Mouse (Mus musculus) hindbrain, embryonic 15.5 days (tissue): Measurements from ENCODE around the gene Vash2. TPM values are rescaled to one million over a fixed set of nuclear protein-coding genes. Genes with fewer than 3 reads are reported as not detected.
"Not testable (repeated sequence)": the region's sequence is repeated elsewhere in the genome, so short reads cannot be mapped to it uniquely, and the experiment has no call there.

Experiments used
- ATAC-seq: fragments of 200-750 bp; cut with Nextera tagmentation; 2 replicates; pipeline ENCODE4 v1.8.0; 2017; ENCODE audit warnings: low read depth, moderate number of reproducible peaks, moderate TSS enrichment; ENCODE audit not compliant: low FRiP score
- H3K27ac ChIP-seq: fragments of 300-500 bp; sonication (generic); replicated peaks from 2 replicates; pipeline ENCODE4 v1.5.1; 2015; ENCODE audit warnings: mild to moderate bottlenecking, inconsistent platforms
- H3K27me3 ChIP-seq: fragments of 300-500 bp; sonication (generic); 2 replicates; pipeline ENCODE4 v1.6.1; 2015; ENCODE audit warnings: control low read depth, inconsistent platforms
- H3K36me3 ChIP-seq: fragments of 300-500 bp; sonication (generic); 2 replicates; pipeline ENCODE4 v1.6.1; 2015; ENCODE audit warnings: control low read depth, inconsistent platforms
- H3K4me1 ChIP-seq: fragments of 300-500 bp; sonication (generic); replicated peaks from 2 replicates; pipeline ENCODE4 v1.6.1; 2015; ENCODE audit warnings: control low read depth, inconsistent platforms
- H3K4me2 ChIP-seq: fragments of 300-500 bp; sonication (generic); 2 replicates; pipeline ENCODE4 v1.6.1; 2015; ENCODE audit warnings: moderate library complexity, mild to moderate bottlenecking, inconsistent platforms
- H3K4me3 ChIP-seq: fragments of 300-500 bp; sonication (generic); 2 replicates; pipeline ENCODE4 v1.5.1; 2015; ENCODE audit warnings: mild to moderate bottlenecking, inconsistent platforms
- H3K9ac ChIP-seq: fragments of 300-500 bp; sonication (generic); 2 replicates; pipeline ENCODE4 v1.6.1; 2015; ENCODE audit warnings: inconsistent platforms
- H3K9me3 ChIP-seq: fragments of 300-500 bp; sonication (generic); 2 replicates; pipeline ENCODE4 v1.6.1; 2016; ENCODE audit warnings: control low read depth, inconsistent platforms
- WGBS: fragments of 180-500 bp; shearing (Covaris S2); methylation state at CpG from one replicate; pipeline ENCODE4 v1.1.7; 2015; 5-methylcytosine and 5-hydroxymethylcytosine counted together
- polyA plus RNA-seq: library from polyadenylated mRNA; unstranded; fragments of >200 nt; fragmentation: Nextera tagmentation; extraction: Ambion mirVana; gene quantifications from 2 replicates; pipeline ENCODE4 v1.2.1, GENCODE M21; 2015

The Vash2 gene
- polyA plus RNA-seq, 1 experiment from 2014 or later = 83.6 TPM

- Histone ChIP-seq H3K27me3 (no peaks in the 10 kb centered on the region), H3K4me1 (no peaks in the 10 kb centered on the region), H3K27ac (no peak overlapping the region), H3K4me3 (no peak overlapping the region), H3K36me3 (peaks cover 85% of the 10 kb centered on the region), H3K9ac (no peak overlapping the region), H3K4me2 (no peak overlapping the region), H3K9me3 (no peaks in the 10 kb centered on the region)
- WGBS = 50% methylated on average over 6 of the region's 6 CpGs
- ATAC-seq = peak; percentile 87
Observed at GRCm38 (mm10) chr1:190944109-190944760, 34.9 kb downstream of the Vash2 start.

- Histone ChIP-seq H3K4me1 (no peaks in the 10 kb centered on the region), H3K4me2 (no peak overlapping the region), H3K27ac (no peak overlapping the region), H3K9ac (no peak overlapping the region), H3K4me3 (no peak overlapping the region), H3K9me3 (no peaks in the 10 kb centered on the region), H3K27me3 (no peaks in the 10 kb centered on the region), H3K36me3 (peaks cover 70% of the 10 kb centered on the region)
- WGBS = 90% methylated on average over 7 of the region's 7 CpGs
- ATAC-seq = no peak
Observed at GRCm38 (mm10) chr1:190939803-190940202, 39.3 kb downstream of the Vash2 start.

GRCm38 (mm10) chr1:190930181-190930580, 48.9 kb downstream of the Vash2 start:
- Histone ChIP-seq H3K36me3 (peaks cover 8% of the 10 kb centered on the region; the same call in 1 of the 2 replicates), H3K9me3 (no peaks in the 10 kb centered on the region), H3K4me3 (no peak overlapping the region), H3K9ac (no peak overlapping the region), H3K27me3 (no peaks in the 10 kb centered on the region), H3K27ac (no peak overlapping the region), H3K4me2 (no peak overlapping the region), H3K4me1 (peaks cover 14% of the 10 kb centered on the region)
- 97% methylated on average over 6 of the region's 6 CpGs for WGBS
- ATAC-seq = no peak

GRCm38 (mm10) chr1:190929010-190929695, 49.9 kb downstream of the Vash2 start:
- Histone ChIP-seq H3K27ac (peak overlapping the region; percentile 99), H3K9ac (peak overlapping the region; percentile 77), H3K4me1 (peaks cover 14% of the 10 kb centered on the region), H3K4me2 (peak overlapping the region; percentile 70), H3K27me3 (no peaks in the 10 kb centered on the region), H3K4me3 (peak overlapping the region; percentile 62), H3K9me3 (no peaks in the 10 kb centered on the region), H3K36me3 (0 out of 2 replicates have a peak, but pooled peaks cover 3% of the 10 kb centered on the region)
- 0 out of 2 replicates have a peak, but pooled peaks have one; percentile 12 for ATAC-seq
- WGBS = 7% methylated on average over 27 of the region's 27 CpGs

- Histone ChIP-seq H3K27me3 (no peaks in the 10 kb centered on the region), H3K4me1 (peaks cover 14% of the 10 kb centered on the region), H3K9ac (peak overlapping the region; percentile 77), H3K9me3 (no peaks in the 10 kb centered on the region), H3K4me2 (peak overlapping the region; percentile 70), H3K27ac (peak overlapping the region; percentile 99), H3K36me3 (no peaks in the 10 kb centered on the region), H3K4me3 (peak overlapping the region; percentile 62)
- 0% methylated on average over 43 of the region's 79 CpGs for WGBS
- peak; percentile 97 for ATAC-seq
Observed at GRCm38 (mm10) chr1:190928370-190929009, 50.6 kb downstream of the Vash2 start.

GRCm38 (mm10) chr1:190927751-190928369, 51.2 kb downstream of the Vash2 start:
- 18% methylated on average over 16 of the region's 16 CpGs for WGBS
- H3K27me3 ChIP-seq = no peaks in the 10 kb centered on the region
- H3K4me3 ChIP-seq = peak overlapping the region; percentile 62
- H3K4me1 ChIP-seq = peaks cover 14% of the 10 kb centered on the region
- peak; percentile 57 for ATAC-seq
- H3K4me2 ChIP-seq = peak overlapping the region; percentile 70
- H3K36me3 ChIP-seq = no peaks in the 10 kb centered on the region
- H3K9ac ChIP-seq = peak overlapping the region; percentile 77
- no peaks in the 10 kb centered on the region for H3K9me3 ChIP-seq
- H3K27ac ChIP-seq = peak overlapping the region; percentile 99

- no peak overlapping the region for H3K4me3 ChIP-seq
- WGBS = 94% methylated on average over 3 of the region's 3 CpGs
- no peak for ATAC-seq
Observed at GRCm38 (mm10) chr1:190927311-190927710, 51.8 kb downstream of the Vash2 start.

GRCm38 (mm10) chr1:190924812-190925211, 54.3 kb downstream of the Vash2 start, which contains the start of gene Angel2:
Gene Angel2 (plus strand): TSS chr1:190925112.
- H3K27me3 ChIP-seq, H3K27ac ChIP-seq, H3K4me2 ChIP-seq, H3K4me3 ChIP-seq, ATAC-seq, H3K9me3 ChIP-seq, H3K36me3 ChIP-seq, H3K9ac ChIP-seq: not testable (repeated sequence)
- peaks cover 14% of the 10 kb centered on the region for H3K4me1 ChIP-seq
- WGBS = 84% methylated on average over 3 of the region's 3 CpGs

More at GRCm38 (mm10) chr1:190927311-190927710, 51.8 kb downstream of the Vash2 start:
- H3K36me3 ChIP-seq = no peaks in the 10 kb centered on the region
- no peaks in the 10 kb centered on the region for H3K9me3 ChIP-seq
- no peak overlapping the region for H3K9ac ChIP-seq
- H3K4me2 ChIP-seq = peak overlapping the region; percentile 70
- no peak overlapping the region for H3K27ac ChIP-seq
- no peaks in the 10 kb centered on the region for H3K27me3 ChIP-seq
- H3K4me1 ChIP-seq = peaks cover 14% of the 10 kb centered on the region

GRCm38 (mm10) chr1:190919725-190920469, 59.2 kb downstream of the Vash2 start:
- Histone ChIP-seq H3K27me3 (no peaks in the 10 kb centered on the region), H3K9me3 (no peaks in the 10 kb centered on the region), H3K4me2 (no peak overlapping the region), H3K36me3 (no peaks in the 10 kb centered on the region), H3K9ac (no peak overlapping the region), H3K4me3 (no peak overlapping the region), H3K27ac (no peak overlapping the region), H3K4me1 (no peaks in the 10 kb centered on the region)
- WGBS = 78% methylated on average over 8 of the region's 8 CpGs
- ATAC-seq = no peak

GRCm38 (mm10) chr1:190918938-190919337, 60.2 kb downstream of the Vash2 start:
- no peak overlapping the region for H3K27ac ChIP-seq
- no peak overlapping the region for H3K4me3 ChIP-seq
- no peaks in the 10 kb centered on the region for H3K27me3 ChIP-seq
- no peaks in the 10 kb centered on the region for H3K9me3 ChIP-seq
- H3K4me1 ChIP-seq = no peaks in the 10 kb centered on the region
- H3K9ac ChIP-seq = no peak overlapping the region
- ATAC-seq = no peak
- WGBS = 71% methylated on average over 7 of the region's 7 CpGs
- no peaks in the 10 kb centered on the region for H3K36me3 ChIP-seq
- H3K4me2 ChIP-seq = no peak overlapping the region

- Histone ChIP-seq H3K4me1 (peaks cover 31% of the 10 kb centered on the region), H3K9me3 (no peaks in the 10 kb centered on the region), H3K27ac (no peak overlapping the region), H3K4me3 (no peak overlapping the region), H3K4me2 (no peak overlapping the region; the same call in 1 of the 2 replicates), H3K9ac (no peak overlapping the region), H3K36me3 (no peaks in the 10 kb centered on the region), H3K27me3 (no peaks in the 10 kb centered on the region)
- 29% methylated on average over 1 of the region's 1 CpGs for WGBS
- no peak for ATAC-seq
Observed at GRCm38 (mm10) chr1:190912623-190913022, 66.5 kb downstream of the Vash2 start.
